Mouse (Mus musculus) regulatory T cell (primary cell): ENCODE results near the gene Cysrt1.

ENCODE experiments used
- in situ Hi-C: fragments of 300-600 bp; cut with MboI, MseI; formaldehyde crosslinking; loops from one replicate; pipeline ENCODE4 v1.15.1; 2025; ENCODE audit warnings: high pct_unique_total_duplicates

Cysrt1 gene

DNA sequence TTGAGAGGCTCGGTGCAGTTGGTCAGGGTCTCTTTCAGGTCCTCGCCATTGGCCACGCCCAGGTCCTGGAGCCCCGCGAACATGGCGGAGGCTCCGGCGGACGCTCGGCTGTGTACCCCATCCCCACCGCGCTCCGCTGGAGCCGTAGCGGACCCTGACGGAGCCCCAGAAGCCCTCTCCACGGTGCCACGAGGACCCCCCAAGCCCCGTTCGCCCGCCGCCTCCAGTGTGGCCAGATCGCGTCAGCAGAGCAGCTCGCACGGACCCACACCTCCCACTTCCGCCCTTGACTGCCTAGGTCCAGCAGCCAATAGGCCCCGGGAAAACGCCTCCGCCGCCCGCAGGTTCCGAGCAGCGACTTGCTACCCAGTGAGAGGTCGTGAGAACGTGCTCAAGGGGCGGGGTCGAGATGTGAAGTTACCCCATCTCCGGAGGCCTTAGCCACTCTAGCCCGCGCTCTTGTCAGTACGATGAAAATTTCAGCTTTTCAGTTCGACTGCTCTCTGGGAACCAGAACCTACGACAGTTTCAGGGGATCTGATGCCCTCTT, 31.1 kb downstream of the Cysrt1 start, which contains the start of gene Nelfb:
TSS of gene Nelfb (minus strand) at position 369 of the 550 bp plus-strand sequence.
- in situ Hi-C loops: no loop called here

DNA sequence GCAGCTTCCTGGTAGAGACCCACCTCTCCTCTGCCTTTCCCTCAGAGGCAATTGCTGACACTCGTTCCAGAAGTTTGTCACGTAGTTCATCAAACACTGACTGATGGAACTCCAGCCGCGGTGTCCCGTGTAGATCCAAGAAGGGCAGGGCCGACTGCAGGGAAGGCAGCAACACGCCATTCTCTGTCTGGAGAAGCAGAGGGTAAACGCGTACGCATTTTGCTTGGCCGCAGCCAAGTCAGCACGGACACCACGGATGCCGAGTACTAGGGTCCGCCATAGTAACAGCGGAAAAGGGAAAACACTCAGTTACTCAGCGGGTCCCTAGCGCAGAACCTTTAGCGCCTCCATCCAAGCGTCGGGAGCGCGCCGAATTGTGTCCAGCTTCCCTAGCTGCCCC, 31.6 kb downstream of the Cysrt1 start:
- in situ Hi-C loops: no loop called here

DNA sequence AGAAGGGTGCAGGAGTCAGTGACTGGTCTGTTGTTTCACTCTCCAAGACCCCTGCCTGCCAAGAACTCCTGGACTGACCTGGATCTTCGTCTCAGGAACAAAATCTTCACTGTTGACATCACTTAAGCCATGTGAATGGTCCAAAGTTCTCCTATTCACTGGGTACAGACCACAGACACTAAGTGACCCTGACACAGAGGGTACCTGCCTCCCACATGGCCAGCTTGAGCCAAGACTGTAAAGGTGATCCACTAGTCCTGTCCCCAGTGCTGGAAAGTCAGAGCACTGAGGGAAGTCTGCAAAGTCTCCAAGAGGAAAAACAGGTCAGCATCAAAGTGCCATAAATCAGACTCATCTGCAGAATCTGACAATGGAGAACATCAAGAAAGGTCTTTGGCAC, 34.7 kb downstream of the Cysrt1 start:
- in situ Hi-C loops: no loop called here

DNA sequence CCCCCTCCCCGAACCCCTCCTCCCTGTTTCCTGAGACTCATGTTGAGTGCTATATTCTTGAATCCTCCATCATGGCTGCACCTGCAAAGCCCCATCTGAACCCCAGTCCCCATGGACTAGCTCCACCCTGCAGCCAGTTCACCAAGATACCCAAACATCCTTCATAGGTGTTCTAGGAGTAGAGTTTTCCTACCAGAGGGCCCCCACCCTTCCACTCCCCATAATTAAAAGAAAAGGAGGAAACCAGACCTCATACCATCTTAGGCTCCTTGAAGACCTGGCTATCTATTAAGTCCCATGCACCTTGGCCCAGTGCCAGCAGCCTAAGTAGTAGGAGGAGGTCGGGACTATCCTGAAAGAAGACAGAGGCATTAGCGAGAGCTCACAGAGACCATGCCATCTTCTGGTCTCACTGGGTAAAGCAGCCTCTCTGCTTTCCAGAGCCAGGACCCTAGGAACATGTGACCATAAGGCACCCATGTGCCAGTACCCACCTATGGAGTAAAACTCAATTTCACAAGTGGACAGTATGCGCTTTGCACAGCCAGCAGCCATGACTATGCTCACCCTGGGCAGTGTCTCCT, 38.5 kb downstream of the Cysrt1 start:
- in situ Hi-C loops: no loop called here

DNA sequence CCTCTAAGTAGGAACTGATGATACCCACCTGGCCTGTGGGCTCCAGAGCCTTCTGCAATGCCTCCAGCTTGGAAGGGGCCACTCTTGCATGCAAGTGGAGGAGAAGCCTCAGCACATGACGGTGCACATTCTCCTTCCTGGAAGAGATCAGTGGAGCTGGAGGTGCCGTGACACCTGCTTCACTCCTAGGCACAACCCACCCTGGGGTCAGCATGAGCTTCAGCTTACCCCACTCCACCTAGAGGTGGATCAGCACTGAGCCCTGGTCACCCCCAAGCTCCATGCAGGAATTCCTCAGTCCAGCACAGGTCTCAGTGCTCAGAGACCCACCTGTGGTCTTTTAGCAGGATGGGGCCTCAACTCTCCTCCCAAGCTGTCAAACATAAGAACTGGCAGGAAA, 41.6 kb downstream of the Cysrt1 start:
- in situ Hi-C loops: no loop called here

DNA sequence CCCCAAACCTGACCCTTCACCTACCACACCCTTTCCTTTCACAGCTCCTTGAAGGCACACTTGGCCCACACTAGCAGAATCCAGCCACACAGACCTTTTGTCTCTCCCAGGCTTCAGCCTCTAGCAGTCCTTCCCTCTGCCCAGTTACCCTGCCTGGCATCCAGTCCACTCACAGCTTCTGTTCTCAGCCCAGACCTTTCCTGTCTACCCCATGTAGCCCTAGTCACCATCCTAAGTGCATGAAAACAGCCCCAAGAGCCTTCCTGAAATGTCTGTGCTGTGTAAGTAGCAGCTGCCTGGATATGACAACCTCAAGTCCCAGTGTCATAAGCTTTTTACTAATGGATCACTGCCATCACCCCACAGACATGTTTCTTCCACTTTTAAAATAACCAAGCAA, 44.3 kb downstream of the Cysrt1 start:
- in situ Hi-C loops: no loop called here

DNA sequence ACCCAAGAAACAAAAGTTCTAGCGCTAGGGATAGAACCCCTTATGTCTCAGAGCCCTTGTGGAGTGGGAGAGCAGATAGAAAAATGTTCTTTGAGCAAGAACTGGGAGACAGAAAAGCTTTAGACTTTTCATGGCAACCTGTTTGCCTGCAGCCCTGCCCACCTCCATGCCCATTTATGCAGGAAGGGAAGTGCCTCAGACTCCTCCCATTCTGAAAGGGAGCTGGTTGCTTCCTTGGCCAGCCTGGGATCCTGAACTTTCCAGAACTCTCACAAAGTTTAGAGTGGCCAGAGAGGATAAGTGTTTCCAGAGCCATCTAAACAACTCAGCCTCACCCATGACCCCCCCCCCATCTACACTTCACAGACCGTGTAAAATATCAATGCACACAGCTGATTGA, 45.1 kb downstream of the Cysrt1 start:
- in situ Hi-C loops: no loop called here

DNA sequence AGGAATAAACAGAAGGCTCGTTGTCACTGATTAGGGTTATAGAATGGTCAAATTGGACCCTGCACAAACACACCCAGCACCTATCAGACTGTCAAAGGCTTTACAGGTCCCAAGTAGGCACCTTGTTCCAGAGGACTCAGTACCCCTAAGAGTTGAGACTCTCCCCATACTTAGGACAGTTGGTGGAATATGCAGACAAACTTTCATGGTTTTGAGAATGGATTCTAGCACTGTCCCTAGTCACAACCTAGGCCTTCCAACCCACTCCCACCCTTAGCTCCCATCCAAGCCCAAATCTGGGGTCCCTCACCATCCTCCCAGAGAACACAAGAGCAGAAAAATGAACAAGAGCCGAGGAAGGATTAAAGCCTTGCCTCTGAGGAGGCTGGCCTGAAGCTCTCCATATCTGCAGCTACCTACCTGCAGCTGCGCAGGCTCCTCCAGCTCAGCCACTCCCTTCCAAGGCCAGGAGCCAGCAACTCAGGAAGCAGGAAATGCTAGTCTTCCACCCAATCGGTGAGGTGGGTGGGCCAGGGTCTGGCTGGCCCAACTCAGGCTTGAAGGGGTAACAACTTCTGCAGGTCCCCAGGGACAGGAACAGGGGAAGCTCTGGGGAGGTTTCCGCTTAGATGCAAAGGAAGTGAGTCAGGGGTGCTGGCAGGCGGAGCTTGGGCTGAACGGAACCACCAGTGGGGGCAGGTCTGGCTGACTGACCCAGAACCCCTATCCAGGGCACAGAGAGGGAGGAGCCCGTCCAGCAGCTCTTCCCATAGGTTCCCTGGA, 45.9 kb downstream of the Cysrt1 start, which contains the start of gene Tor4a:
TSS of gene Tor4a (minus strand) at position 715 of the 783 bp plus-strand sequence.
- in situ Hi-C loops: no loop called here

DNA sequence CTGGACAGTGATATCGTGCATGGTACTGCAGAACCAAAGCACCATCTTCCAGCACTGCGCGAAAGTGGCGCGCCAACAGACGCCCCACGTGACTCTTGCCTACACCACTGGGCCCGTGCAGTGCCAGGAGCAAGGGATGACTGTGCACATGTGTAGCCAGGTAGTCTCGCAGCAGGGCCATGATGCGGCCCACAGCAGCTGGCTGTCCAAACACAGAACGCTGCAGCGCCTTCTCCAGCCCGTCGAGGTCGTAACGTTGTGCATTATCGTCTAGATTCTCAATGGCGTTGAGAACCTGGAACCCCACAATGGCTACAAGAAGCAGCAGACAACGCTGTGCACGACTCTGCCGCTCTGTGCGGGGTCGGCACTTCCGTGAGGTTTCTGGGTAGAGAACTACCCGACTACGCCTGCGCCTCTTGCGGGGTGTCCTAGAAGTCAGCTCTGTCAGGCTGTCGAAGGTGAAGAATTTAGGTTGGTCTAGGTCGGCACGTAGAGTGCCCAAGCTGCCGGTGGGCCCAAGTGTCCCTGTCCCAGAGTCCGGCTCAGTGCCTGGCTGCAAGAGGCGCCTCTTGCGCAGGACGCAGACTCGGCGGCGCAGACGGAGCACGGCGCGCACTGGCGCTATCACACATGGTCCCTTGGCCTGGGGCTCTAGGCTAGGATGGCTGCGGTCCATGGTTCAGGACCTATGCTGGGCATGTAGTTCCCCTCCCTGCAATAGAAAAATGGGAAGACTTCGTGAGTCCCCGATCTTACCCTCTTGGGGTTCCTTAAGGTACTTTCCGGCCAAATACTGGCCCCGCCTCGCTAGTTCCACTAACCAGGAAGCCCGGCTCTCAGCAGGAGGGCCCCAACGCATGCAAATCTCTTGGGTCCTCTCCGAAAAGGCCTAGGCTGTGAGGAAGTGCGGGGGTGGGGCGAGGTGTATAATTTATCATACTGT, 46.8 kb downstream of the Cysrt1 start:
- in situ Hi-C loops: no loop called here

DNA sequence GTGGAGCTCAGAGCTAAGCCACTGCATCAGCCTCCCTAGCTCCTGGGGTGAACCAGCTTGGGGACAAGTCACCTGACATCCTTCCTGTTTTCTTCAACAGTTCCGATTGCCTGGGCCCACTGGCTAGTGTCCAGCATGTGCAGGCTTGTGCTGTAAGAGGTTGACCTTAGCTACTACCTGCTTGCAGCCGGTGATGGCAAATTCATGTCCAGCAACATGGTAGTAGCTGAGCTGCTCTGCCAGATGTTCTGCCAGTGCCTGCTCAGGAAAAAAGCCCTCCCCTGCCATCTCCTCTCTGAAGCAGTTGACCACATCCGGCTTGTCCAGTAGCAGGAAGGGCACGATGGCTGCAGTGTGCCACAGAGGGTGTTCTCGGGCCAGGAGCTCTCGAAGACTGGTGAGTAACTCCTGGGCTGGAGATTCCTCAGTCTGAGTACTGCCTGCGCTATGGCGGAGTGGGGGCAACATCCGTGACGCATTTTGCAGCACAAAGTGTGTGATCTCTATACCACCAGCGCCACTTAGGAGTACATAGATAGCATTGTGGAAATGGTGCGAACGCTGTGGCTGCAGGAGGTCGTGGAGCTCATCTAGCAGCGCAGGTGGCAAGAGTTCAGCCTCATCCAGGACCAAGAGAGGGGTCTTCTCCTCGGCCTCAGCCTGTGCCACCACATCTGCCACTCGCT, 47.6 kb downstream of the Cysrt1 start:
- in situ Hi-C loops: no loop called here

DNA sequence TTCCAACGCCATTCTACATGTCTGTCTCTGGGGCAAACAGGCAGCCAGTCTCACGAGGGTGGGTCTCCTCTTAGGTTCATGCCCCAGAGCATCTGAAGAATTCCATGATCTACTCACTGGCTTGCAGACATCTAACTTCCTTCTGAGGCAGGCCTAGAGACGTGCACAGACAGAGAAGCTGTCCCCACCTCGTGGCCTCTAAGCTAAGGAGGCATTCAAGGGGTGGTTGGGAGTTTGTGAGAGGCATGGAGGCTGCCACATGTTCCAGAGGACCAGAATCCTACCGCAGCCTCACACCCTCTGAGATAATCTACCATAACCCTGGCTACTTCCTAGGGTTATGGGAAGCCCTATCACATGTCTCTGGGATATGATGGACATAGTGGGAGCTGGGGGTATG, 48.2 kb downstream of the Cysrt1 start:
- in situ Hi-C loops: no loop called here

DNA sequence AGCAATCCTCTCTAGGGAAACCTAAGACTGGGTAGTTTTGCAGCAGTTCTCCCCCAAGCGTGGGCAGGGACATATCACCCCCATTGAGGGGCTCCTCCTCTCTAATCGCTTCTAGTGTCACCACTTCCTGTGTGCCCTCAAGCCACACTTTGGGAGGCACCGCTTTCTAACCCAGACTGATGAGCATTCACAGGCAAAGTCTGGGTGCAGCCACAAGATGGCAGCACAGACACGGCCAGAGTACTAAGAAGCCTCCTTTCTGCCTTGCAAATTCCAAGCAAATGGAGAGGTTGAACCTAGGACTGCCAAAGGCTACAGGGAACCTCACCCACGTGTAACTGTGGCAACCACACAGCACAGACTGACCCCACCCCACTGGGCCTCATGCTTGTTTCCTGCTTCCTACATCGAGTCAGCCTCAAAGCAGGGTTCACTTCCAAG, 48.9 kb downstream of the Cysrt1 start:
- in situ Hi-C loops: no loop called here
